Mouse (Mus musculus): ENCODE results near the gene Olfr1192-ps1.
"Not testable (repeated sequence)": the region's sequence is repeated elsewhere in the genome, so short reads cannot be mapped to it uniquely, and the experiment has no call there.

Olfr1192-ps1 gene

DNA sequence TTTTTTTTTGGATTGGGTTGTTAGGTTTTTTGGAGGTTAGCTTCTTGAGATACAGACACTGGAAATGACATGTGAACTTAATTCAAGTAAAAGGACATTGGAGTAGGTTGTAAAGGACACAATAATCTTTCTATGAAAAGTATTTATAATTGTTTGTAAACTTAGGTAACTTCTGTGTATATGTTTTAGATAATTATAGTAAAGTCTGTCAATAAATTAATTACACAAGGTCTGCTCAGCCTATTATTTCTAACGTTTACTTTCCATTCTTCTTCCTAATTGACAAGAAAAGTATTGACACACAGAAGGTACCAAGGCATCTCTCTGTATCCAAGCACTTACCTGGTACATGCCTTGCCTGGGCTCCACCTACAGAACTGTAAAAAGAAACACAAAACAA, at the start of gene Olfr1192-ps1:
Gene Olfr1192-ps1, plus strand, starts transcription at position 301 of the 400 bp plus-strand sequence.
- in situ Hi-C loops (cut with MboI; ENCODE audit: unreplicated experiment in 2 of 2) = no loop called here

DNA sequence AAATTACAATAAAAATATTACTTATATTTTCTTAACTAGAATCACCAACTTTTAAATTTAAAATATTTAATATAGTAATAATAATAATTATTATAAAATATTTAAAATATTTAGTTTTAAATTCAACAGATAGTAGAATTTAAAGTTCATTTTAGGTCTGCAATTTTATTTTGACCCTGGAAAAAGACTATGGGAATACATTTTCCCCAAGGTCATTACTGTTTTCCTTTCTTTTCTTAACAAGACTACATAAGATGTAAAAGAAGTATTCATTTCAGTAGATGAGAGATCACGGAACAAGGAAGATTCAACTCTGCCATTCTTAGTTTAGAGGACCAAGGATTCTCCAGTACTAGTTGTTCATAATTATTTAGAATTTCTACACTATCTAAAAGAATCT, 8.1 kb upstream of the Olfr1192-ps1 start, which contains the start of gene Olfr1191-ps1:
Gene Olfr1191-ps1, plus strand, starts transcription at position 301 of the 400 bp plus-strand sequence.
- in situ Hi-C loops (cut with MboI; ENCODE audit: unreplicated experiment in 2 of 2) = not testable (repeated sequence)

DNA sequence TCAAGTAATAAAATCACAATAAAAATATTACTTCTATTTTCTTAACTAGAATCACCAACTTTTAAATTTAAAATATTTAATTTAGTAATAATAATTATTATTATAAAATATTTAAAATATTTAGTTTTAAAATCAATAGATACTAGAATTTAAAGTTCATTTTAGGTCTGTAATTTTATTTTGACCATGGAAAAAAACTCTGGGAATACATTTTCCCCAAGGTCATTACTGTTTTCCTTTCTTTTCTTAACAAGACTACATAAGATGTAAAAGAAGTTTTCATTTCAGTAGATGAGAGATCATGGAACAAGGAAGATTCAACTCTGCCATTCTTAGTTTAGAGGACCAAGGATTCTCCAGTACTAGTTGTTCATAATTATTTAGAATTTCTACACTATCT, 27.0 kb downstream of the Olfr1192-ps1 start, which contains the start of gene Olfr1193:
Gene Olfr1193, plus strand, starts transcription at position 301 of the 400 bp plus-strand sequence.
- in situ Hi-C loops (cut with MboI; ENCODE audit: unreplicated experiment in 2 of 2) = not testable (repeated sequence)

DNA sequence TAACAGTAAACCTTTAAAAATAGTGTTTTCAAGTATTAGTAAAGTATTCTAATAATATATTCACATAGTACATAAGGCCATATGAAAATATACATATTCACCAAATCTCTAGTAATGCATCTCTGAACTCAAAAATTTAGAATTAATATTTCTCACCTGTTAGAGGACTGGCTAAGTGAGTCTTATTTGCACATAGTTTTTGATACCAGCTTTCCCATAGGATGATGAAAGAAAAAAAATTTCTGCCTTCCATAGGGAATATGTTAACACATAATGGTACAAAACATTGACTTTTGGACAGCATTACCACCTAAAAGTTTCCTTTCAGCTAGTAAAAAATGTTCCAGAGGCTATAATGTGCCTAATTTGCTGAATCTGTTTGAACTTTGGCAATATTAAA, 40.8 kb downstream of the Olfr1192-ps1 start, which contains the start of gene Olfr1195:
Gene Olfr1195, minus strand, starts transcription at position 101 of the 400 bp plus-strand sequence.
- in situ Hi-C loops (cut with MboI; ENCODE audit: unreplicated experiment in 2 of 2) = no loop called here

DNA sequence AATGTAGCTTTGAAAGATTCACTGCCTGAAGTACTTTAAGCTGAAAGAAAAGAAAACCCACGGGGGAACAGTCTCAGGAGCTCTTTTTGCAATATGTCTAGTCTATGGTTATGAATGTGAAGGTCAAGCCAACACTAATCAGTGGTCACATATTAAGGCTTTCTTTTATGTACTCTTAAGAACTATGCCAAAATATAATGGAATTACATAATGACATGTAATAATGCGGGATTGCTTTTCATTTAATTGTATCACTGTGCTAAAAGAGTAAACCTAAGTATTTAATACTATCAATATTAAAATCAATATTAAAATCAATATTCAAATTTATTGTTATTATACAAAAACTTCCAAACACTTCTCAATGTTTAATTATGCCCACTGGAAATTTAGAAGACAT, 56.2 kb downstream of the Olfr1192-ps1 start, which contains the start of gene Olfr1196:
Gene Olfr1196, minus strand, starts transcription at position 101 of the 400 bp plus-strand sequence.
- in situ Hi-C loops (cut with MboI; ENCODE audit: unreplicated experiment in 2 of 2) = no loop called here
